Mouse (Mus musculus): ENCODE data around the gene Ablim1.
A peak's percentile ranks its signal among the peaks of the same experiment; 100 is the strongest.

Gene Ablim1

DNA sequence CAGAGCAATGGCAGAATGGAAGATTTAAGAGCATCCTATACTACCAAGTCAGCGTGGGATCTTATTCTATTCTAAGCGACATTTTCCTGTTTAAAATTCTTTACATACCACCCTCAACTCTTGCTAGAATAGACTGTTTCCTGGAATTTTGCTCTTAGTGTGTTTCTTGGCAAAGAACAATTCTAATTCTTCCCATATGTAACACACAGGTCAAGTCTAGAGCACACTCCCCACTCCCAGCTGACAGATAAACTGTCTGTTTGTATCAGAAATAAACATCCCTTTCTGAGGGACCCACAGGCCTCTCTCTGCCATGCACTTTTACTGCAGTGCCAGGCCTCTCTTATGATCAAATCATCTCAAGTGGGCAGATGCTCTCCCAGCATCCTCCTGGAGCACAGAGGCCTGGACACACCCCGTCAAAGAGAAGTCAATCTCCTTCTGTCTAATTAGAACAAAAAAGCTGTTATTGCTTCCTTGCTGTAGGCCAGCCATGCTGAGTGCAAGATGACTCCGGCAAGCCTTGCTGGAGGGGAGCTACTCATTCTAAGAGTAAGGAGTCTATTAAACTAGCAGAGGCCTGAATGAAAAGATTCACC is 211.3 kb downstream of the Ablim1 start:
- no peak for DNase-seq (ENCODE audit: low spot score in 2 of 2)

DNA sequence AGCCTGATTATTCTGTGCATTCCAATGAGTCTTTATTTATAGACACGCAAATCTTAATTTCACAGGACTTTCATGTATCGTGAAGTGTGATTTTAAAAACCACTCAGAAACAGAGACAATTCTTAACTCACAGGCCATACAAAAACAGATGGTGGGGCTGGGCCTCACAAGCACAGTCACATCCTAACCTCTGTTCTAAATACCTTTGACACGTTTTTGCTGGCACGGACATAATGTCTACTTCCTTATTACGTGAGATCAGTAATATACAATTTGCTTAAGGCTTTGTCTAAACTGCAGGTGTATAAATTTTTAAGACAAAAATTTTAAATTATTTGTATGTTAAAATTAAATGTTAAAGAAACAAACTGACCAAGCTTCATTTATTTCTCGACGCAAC is 212.7 kb downstream of the Ablim1 start:
- DNase-seq (ENCODE audit: low spot score in 2 of 2): no peak

DNA sequence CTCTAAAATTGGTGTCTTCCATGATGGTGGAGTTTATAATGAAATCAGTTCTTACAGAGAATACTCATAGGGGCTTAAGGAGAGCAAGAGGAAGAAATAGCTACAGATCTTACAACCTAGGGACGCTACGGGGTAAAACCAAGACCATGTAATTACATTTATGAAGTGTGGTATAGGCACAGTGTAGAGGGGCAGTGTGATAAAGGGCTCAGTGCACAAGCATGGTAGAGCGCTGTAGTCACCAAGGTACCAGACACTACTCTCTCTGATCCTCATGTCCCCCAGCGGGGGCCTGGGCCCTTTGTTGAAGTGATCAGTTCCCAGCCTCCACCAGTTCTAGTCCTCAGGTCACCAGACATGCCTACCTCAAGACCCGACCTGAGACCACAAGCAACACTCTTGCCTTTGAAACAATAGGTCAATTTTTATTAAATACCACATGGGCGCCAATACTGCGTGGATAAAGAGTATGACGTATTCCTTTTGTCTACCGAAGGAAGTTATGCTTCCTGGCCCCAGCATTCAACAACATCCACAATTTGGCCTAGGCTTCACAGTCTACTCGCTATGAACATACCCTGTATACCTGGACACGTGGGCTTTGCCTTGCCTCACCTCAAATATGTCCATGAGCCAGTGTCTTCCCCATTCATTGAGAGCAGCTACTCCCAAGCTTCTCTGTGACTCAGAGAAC is 213.8 kb downstream of the Ablim1 start:
- peak in 1 of 2 experiments; percentile 66 for DNase-seq (ENCODE audit: low spot score in 2 of 2)

DNA sequence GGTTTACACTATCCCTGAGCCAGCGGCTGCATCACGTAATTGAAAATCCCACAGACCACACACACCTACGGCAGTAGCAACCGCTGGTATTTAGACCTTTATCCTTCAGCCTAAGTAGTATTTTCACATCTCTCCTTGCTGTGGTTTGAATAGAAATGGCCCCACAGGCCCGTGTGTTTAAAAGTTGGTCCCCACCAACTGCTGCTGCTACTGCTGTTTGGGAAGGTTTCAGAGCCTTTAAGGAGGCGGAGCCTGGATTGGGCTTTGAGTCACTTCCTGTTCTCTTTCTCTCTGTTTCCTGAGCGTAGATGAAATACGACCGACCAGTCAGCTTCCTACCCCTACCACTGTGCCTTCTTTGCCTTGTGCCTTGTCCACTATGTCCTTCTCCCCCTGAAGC is 214.7 kb downstream of the Ablim1 start:
- DNase-seq (ENCODE audit: low spot score in 2 of 2): no peak

GRCm38 (mm10) chr19:57099094-57099357 is 215.7 kb downstream of the Ablim1 start:
- DNase-seq (ENCODE audit: low spot score in 2 of 2): no peak

- DNase-seq (ENCODE audit: low spot score in 2 of 2): peak; percentile 91
These were observed 216.3 kb downstream of the Ablim1 start for GRCm38 (mm10) chr19:57098241-57099093.

GRCm38 (mm10) chr19:57095340-57095739 is 219.4 kb downstream of the Ablim1 start:
- no peak for DNase-seq (ENCODE audit: low spot score in 2 of 2)

DNA sequence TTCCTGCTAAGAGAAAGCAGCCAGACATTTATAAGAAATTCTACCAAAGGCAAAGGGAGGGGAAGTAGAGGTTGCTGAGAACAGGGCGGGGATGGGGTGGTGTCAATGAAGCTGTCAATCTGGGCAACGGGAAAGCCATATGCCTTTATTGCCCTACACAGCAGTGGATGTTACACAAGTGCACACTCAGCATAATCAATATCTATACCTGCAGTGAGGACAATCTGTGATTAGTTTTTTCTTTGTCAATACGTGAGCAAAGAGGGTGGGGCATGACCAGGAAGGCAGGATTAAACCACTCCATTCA is 221.1 kb downstream of the Ablim1 start:
- no peak for DNase-seq (ENCODE audit: low spot score in 2 of 2)

- no peak for DNase-seq (ENCODE audit: low spot score in 2 of 2)
These were observed 221.6 kb downstream of the Ablim1 start for GRCm38 (mm10) chr19:57092958-57093697.

DNA sequence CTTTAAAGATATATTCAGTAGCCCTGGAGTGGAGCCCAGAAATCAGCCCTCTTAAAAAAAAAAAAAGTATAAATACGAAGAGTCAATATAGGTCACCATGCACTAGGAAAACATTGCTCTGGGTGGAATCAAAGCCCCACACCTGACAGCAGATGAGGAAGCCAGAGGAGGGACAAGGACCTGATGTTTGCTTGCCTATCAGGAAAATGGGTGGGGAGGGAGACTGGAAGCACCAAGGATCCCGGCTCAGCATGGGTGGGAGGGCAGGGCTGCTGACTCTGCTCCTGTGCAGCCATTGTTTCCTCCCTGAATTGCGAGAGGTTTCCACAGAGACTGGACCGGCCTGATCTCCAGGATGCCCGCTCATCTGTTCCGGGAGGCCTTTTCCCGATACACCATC is 223.4 kb downstream of the Ablim1 start:
- no peak for DNase-seq (ENCODE audit: low spot score in 2 of 2)

GRCm38 (mm10) chr19:57088804-57089369 is 225.8 kb downstream of the Ablim1 start:
- DNase-seq (ENCODE audit: low spot score in 2 of 2): no peak

DNA sequence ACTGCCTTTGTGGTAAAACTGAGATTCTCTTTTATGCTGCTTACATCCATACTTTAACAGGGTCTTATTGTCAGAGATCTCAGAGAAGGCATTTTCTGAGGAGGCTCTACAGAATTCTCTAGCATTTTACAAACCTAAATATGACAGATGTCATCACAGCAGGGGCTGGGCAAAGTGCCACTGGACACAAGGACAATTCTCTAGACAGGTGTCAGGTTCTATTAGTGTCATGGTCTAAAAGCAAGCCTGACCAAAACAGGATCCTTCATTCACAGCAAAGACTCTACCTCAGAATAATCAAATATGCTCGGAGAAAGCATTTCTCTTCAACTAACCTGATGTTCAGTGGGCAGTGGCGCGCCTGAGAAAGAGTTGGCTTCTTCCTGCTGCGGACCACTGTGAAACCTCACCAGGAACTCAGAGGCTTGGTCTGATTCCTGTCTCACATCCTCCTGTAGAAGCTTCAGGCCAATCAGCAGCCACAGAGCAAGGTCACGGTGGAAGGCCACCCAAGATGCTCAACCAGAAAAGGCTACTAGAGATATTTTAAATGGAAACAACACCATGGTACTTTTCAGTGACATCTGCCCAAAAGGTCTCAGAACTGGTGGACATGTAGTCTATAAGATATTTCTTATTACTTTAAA is 230.1 kb downstream of the Ablim1 start:
- no peak for DNase-seq (ENCODE audit: low spot score in 2 of 2)

- DNase-seq (ENCODE audit: low spot score in 2 of 2): no peak
These were observed 230.8 kb downstream of the Ablim1 start for GRCm38 (mm10) chr19:57083887-57084286.

GRCm38 (mm10) chr19:57083183-57083555 is 231.6 kb downstream of the Ablim1 start:
- no peak for DNase-seq (ENCODE audit: low spot score in 2 of 2)

- DNase-seq (ENCODE audit: low spot score in 2 of 2): no peak
These were observed 232.1 kb downstream of the Ablim1 start for GRCm38 (mm10) chr19:57082454-57083182.

GRCm38 (mm10) chr19:57081536-57081935 is 233.2 kb downstream of the Ablim1 start:
- no peak for DNase-seq (ENCODE audit: low spot score in 2 of 2)

DNA sequence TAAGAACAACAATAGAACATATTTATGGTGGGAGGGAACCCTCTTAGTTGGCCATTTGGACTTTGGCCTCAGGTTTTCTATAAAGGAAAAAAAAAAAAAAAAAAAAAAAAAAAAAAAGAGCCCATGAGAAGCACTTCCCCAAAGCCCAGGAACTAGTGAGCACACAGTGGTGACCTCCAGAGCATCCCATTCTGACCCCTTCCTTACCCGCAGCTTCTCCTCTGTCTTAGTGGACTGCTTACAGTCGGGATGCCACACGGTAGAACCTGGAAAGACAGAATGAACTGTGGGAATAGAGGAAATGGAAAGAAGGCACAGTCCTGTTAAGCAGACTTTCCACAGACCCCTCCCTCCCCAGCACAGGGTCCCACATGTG is 235.1 kb downstream of the Ablim1 start:
- no peak for DNase-seq (ENCODE audit: low spot score in 2 of 2)

- peak; percentile 74 to 79 for DNase-seq (ENCODE audit: low spot score in 2 of 2)
These were observed 235.7 kb downstream of the Ablim1 start for GRCm38 (mm10) chr19:57078867-57079605.

GRCm38 (mm10) chr19:57077826-57078699 is 236.7 kb downstream of the Ablim1 start:
- peak in 1 of 2 experiments; percentile 33 for DNase-seq (ENCODE audit: low spot score in 2 of 2)

All from heart, adult 9 months (tissue).